Mouse (Mus musculus) liver, embryonic 11.5 days (tissue): ENCODE measurements around the gene Tmem269. TPM values are rescaled to one million over a fixed set of nuclear protein-coding genes. Genes with fewer than 3 reads are reported as not detected.

ENCODE experiments used
- ATAC-seq: fragments of 200-750 bp; cut with Nextera tagmentation; replicated peaks from 2 replicates; pipeline ENCODE4 v1.8.0; 2017; ENCODE audit warnings: moderate number of reproducible peaks, mild to moderate bottlenecking, moderate TSS enrichment, moderate library complexity; ENCODE audit not compliant: low FRiP score
- DNase-seq: peaks from one replicate; pipeline ENCODE4 v3.0.0-alpha.2; 2017; ENCODE audit warnings: low spot score
- H3K27ac ChIP-seq: fragments of 300-500 bp; sonication (generic); 2 replicates; pipeline ENCODE4 v1.5.1; 2014; ENCODE audit warnings: mild to moderate bottlenecking, low read depth, low read length, control low read depth
- H3K27me3 ChIP-seq: fragments of 300-500 bp; sonication (generic); replicated peaks from 2 replicates; pipeline ENCODE4 v1.6.1; 2014; ENCODE audit warnings: low read length, mixed read lengths; ENCODE audit not compliant: control insufficient read depth, insufficient read depth
- H3K36me3 ChIP-seq: fragments of 300-500 bp; sonication (generic); 2 replicates; pipeline ENCODE4 v1.6.1; 2014; ENCODE audit warnings: mild to moderate bottlenecking, low read length, moderate library complexity, mixed read lengths; ENCODE audit not compliant: control insufficient read depth, insufficient read depth
- H3K4me1 ChIP-seq: fragments of 300-500 bp; sonication (generic); replicated peaks from 2 replicates; pipeline ENCODE4 v1.6.1; 2014; ENCODE audit warnings: low read length, mixed read lengths; ENCODE audit not compliant: control insufficient read depth, insufficient read depth
- H3K4me2 ChIP-seq: fragments of 300-500 bp; sonication (generic); 2 replicates; pipeline ENCODE4 v1.6.1; 2014; ENCODE audit warnings: mild to moderate bottlenecking, control low read depth, moderate library complexity
- H3K4me3 ChIP-seq: fragments of 300-500 bp; sonication (generic); 2 replicates; pipeline ENCODE4 v1.5.1; 2014; ENCODE audit warnings: low read depth, low read length, control low read depth
- H3K9ac ChIP-seq: fragments of 300-500 bp; sonication (generic); 2 replicates; pipeline ENCODE4 v1.6.1; 2014; ENCODE audit warnings: low read depth, low read length, control low read depth
- H3K9me3 ChIP-seq: fragments of 300-500 bp; sonication (generic); 2 replicates; pipeline ENCODE4 v1.6.1; 2016; ENCODE audit warnings: low read length, inconsistent platforms, mixed read lengths; ENCODE audit not compliant: control insufficient read depth
- WGBS: fragments of 180-500 bp; shearing (Covaris S2); extraction: QIAGEN DNeasy Blood & Tissue Kit; methylation state at CpG from one replicate; pipeline ENCODE4 v1.1.7; 2014; 5-methylcytosine and 5-hydroxymethylcytosine counted together
- polyA plus RNA-seq: library from polyadenylated mRNA; unstranded; fragments of >200 nt; fragmentation: Nextera tagmentation; extraction: Ambion mirVana; gene quantifications from 2 replicates; pipeline ENCODE4 v1.2.1, GENCODE M21; 2014

The Tmem269 gene
- polyA plus RNA-seq, 1 experiment from 2014 or later, result not detected

DNA sequence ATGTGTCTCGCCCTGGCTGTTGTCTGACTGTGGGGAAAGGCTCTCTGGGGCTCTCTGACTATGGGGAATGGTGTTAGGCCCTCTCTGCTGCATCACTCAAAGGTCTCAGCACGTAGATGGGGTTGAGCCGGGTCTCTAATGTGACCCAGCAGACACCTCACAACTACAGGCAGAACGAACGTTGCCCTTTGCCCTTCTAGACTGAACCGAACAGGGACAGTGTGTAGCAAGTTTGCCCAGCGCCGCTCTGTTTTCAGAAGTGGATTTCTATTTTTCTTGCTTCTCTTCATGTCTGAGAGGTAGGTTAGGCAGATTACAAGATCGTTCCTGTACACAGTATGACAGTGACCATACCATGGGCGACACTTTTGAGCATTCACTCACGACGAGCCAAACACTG, 24.6 kb upstream of the Tmem269 start:
- Histone ChIP-seq H3K27me3 (no peaks in the 10 kb centered on the region), H3K4me1 (0 out of 2 replicates have a peak, but pooled peaks cover 4% of the 10 kb centered on the region), H3K4me3 (no peak overlapping the region), H3K9me3 (no peaks in the 10 kb centered on the region), H3K4me2 (no peak overlapping the region), H3K36me3 (peaks cover 8% of the 10 kb centered on the region), H3K27ac (no peak overlapping the region), H3K9ac (no peak overlapping the region)
- DNase-seq (no peak), ATAC-seq (no peak)
- WGBS, result 90% methylated on average over 12 of the region's 12 CpGs

GRCm38 (mm10) chr4:119241664-119242063, 23.6 kb upstream of the Tmem269 start:
- 0 out of 2 replicates have a peak, but pooled peaks cover 4% of the 10 kb centered on the region for H3K4me1 ChIP-seq
- H3K9me3 ChIP-seq, result no peaks in the 10 kb centered on the region
- H3K36me3 ChIP-seq, result peaks cover 8% of the 10 kb centered on the region
- no peak overlapping the region for H3K9ac ChIP-seq
- WGBS, result 85% methylated on average over 14 of the region's 14 CpGs
- H3K27me3 ChIP-seq, result no peaks in the 10 kb centered on the region
- no peak for DNase-seq
- no peak overlapping the region for H3K4me3 ChIP-seq
- H3K27ac ChIP-seq, result no peak overlapping the region
- ATAC-seq, result no peak
- H3K4me2 ChIP-seq, result no peak overlapping the region

GRCm38 (mm10) chr4:119239181-119239682, 21.2 kb upstream of the Tmem269 start:
- Histone ChIP-seq H3K9me3 (no peaks in the 10 kb centered on the region), H3K4me1 (0 out of 2 replicates have a peak, but pooled peaks cover 4% of the 10 kb centered on the region), H3K27ac (no peak overlapping the region), H3K4me3 (no peak overlapping the region), H3K4me2 (peak overlapping the region; percentile 43), H3K27me3 (no peaks in the 10 kb centered on the region), H3K9ac (peak overlapping the region; percentile 27), H3K36me3 (peaks cover 10% of the 10 kb centered on the region)
- ATAC-seq, result peak; percentile 69
- peak; percentile 53 for DNase-seq
- 31% methylated on average over 12 of the region's 12 CpGs for WGBS

GRCm38 (mm10) chr4:119238661-119239060, 20.6 kb upstream of the Tmem269 start:
- ATAC-seq (peak; percentile 38; the same call in 1 of the 2 replicates), DNase-seq (no peak)
- Histone ChIP-seq H3K4me1 (peaks cover 4% of the 10 kb centered on the region; the same call in 1 of the 2 replicates), H3K27ac (no peak overlapping the region), H3K9ac (no peak overlapping the region), H3K4me3 (no peak overlapping the region), H3K4me2 (peak overlapping the region; percentile 43; the same call in 1 of the 2 replicates), H3K9me3 (no peaks in the 10 kb centered on the region), H3K36me3 (peaks cover 10% of the 10 kb centered on the region), H3K27me3 (no peaks in the 10 kb centered on the region)
- WGBS, result 78% methylated on average over 3 of the region's 3 CpGs

GRCm38 (mm10) chr4:119234348-119234747, 16.3 kb upstream of the Tmem269 start:
- ATAC-seq (no peak), DNase-seq (no peak)
- H3K27ac ChIP-seq, result no peak overlapping the region
- H3K27me3 ChIP-seq, result no peaks in the 10 kb centered on the region
- peaks cover 4% of the 10 kb centered on the region; the same call in 1 of the 2 replicates for H3K4me1 ChIP-seq
- H3K9me3 ChIP-seq, result no peaks in the 10 kb centered on the region
- WGBS, result 73% methylated on average over 3 of the region's 3 CpGs
- H3K9ac ChIP-seq, result no peak overlapping the region
- peak overlapping the region; percentile 84 for H3K4me3 ChIP-seq
- H3K4me2 ChIP-seq, result peak overlapping the region; percentile 94
- 0 out of 2 replicates have a peak, but pooled peaks cover 2% of the 10 kb centered on the region for H3K36me3 ChIP-seq

DNA sequence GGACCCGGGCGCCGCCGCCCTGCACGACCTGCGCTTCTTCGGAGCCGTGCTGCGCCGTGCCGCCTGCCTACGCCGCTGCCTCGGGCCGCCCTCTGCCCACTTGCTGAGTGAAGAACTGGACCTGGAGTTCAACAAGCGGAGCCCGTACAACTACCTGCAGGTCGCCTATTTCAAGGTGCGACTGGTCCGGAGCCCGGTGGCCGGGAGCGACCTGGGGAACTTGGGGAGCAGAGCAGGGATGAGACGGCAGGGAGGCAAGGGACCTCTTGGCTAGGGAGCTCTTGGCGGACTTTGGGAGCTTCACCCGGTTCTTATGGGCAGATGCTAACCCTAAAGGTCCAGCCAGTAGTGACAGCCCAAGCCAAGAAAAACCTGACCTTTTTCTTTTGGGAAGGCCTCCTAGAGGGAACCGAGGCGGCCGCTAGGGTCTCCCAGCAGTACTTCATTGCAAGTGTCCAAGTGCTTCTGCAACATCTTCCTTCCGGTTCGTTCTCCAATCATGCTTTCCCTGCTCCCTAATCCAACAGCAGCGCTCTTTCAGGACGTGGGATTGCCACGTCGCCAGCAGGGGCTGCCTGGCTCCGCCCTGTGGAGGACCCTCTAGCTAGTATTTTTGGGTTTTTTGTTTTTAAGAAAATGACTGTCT, 15.4 kb upstream of the Tmem269 start:
- H3K36me3 ChIP-seq, result 0 out of 2 replicates have a peak, but pooled peaks cover 2% of the 10 kb centered on the region
- peak overlapping the region; percentile 81 for H3K9ac ChIP-seq
- H3K4me2 ChIP-seq, result peak overlapping the region; percentile 94
- peaks cover 4% of the 10 kb centered on the region; the same call in 1 of the 2 replicates for H3K4me1 ChIP-seq
- H3K9me3 ChIP-seq, result no peaks in the 10 kb centered on the region
- DNase-seq (peak; percentile 70), ATAC-seq (peak; percentile 56)
- peak overlapping the region; percentile 84 for H3K4me3 ChIP-seq
- WGBS, result under 1% methylated on average over 36 of the region's 36 CpGs
- no peaks in the 10 kb centered on the region for H3K27me3 ChIP-seq
- 0 out of 2 replicates have a peak overlapping the region, but pooled peaks have one; percentile 19 for H3K27ac ChIP-seq

GRCm38 (mm10) chr4:119232410-119233255, 14.6 kb upstream of the Tmem269 start, which contains the start of the genes AU022252 and P3h1:
Gene AU022252, minus strand, starts transcription at chr4:119232712.
Gene P3h1, plus strand, starts transcription at chr4:119232915.
- peak within 1 kb of the TSS; percentile 81 for H3K9ac ChIP-seq
- peak; percentile 94 for DNase-seq
- no peaks in the 10 kb centered on the region for H3K27me3 ChIP-seq
- H3K4me1 ChIP-seq, result peaks cover 4% of the 10 kb centered on the region; the same call in 1 of the 2 replicates
- H3K4me3 ChIP-seq, result peak within 1 kb of the TSS; percentile 84
- WGBS, result under 1% methylated on average over 70 of the region's 71 CpGs
- H3K9me3 ChIP-seq, result no peaks in the 10 kb centered on the region
- peak within 1 kb of the TSS; percentile 94 for H3K4me2 ChIP-seq
- peaks cover 7% of the 10 kb centered on the region; the same call in 1 of the 2 replicates for H3K36me3 ChIP-seq
- 0 out of 2 replicates have a peak within 1 kb of the TSS, but pooled peaks have one; percentile 19 for H3K27ac ChIP-seq
- ATAC-seq, result peak; percentile 96

DNA sequence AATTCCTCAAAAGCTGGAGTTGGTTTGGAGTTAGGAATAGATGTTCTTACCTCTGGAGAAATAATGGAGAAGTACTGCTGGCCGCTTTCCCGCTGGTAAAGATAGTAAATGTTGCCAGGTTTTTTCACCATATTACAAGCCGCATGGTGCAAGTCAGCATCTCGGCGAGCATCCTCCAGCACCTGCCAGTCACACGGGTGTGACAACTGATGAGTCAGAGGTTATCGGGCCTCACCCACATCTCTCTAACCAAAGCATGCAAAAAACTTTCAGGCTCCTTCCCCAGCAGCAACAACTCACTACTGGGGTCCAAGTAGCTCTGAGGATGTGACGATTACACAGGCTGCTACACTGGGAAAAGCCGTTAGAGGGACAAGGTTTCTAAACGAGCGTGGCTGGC, 8.7 kb upstream of the Tmem269 start:
- ATAC-seq (no peak), DNase-seq (no peak)
- H3K27ac ChIP-seq, result no peak overlapping the region
- H3K4me2 ChIP-seq, result no peak overlapping the region
- H3K4me1 ChIP-seq, result peaks cover 4% of the 10 kb centered on the region; the same call in 1 of the 2 replicates
- no peaks in the 10 kb centered on the region for H3K9me3 ChIP-seq
- peaks cover 25% of the 10 kb centered on the region for H3K36me3 ChIP-seq
- no peak overlapping the region for H3K4me3 ChIP-seq
- H3K27me3 ChIP-seq, result no peaks in the 10 kb centered on the region
- WGBS, result 92% methylated on average over 11 of the region's 11 CpGs
- H3K9ac ChIP-seq, result no peak overlapping the region
